Mouse (Mus musculus) midbrain, postnatal 0 days (tissue): ENCODE measurements at regions not wholly inside any gene's neighbourhood (a gene's known extent, or its start where the extent isn't known, plus 50 kb on each side); places are given as distances from the start of the nearest gene placed in this dataset.

Experiments
- ATAC-seq: fragments of 200-750 bp; cut with Nextera tagmentation; 2 replicates; pipeline ENCODE4 v1.8.0; 2017; ENCODE audit warnings: moderate number of reproducible peaks, mild to moderate bottlenecking, moderate TSS enrichment, moderate library complexity; ENCODE audit not compliant: low FRiP score
- DNase-seq: peaks from one replicate; pipeline ENCODE4 v3.0.0-alpha.2; 2015; ENCODE audit warnings: low spot score
- H3K27ac ChIP-seq: fragments of 300-500 bp; sonication (generic); 2 replicates; pipeline ENCODE4 v1.5.1; 2014; ENCODE audit warnings: low read depth, mild to moderate bottlenecking, low read length, mixed read lengths
- H3K27me3 ChIP-seq: fragments of 300-500 bp; sonication (generic); 2 replicates; pipeline ENCODE4 v1.6.1; 2014; ENCODE audit warnings: low read length, control low read depth, mixed read lengths; ENCODE audit not compliant: insufficient read depth
- H3K36me3 ChIP-seq: fragments of 300-500 bp; sonication (generic); 2 replicates; pipeline ENCODE4 v1.6.1; 2014; ENCODE audit warnings: low read length, control low read depth, mixed read lengths; ENCODE audit not compliant: insufficient read depth
- H3K4me1 ChIP-seq: fragments of 300-500 bp; sonication (generic); 2 replicates; pipeline ENCODE4 v1.6.1; 2014; ENCODE audit warnings: mild to moderate bottlenecking, control low read depth, antibody characterized with exemption, low read length, mixed read lengths; ENCODE audit not compliant: insufficient read depth
- H3K4me2 ChIP-seq: fragments of 300-500 bp; sonication (generic); 2 replicates; pipeline ENCODE4 v1.6.1; 2014; ENCODE audit warnings: low read depth, mild to moderate bottlenecking, low read length, mixed read lengths; ENCODE audit not compliant: poor library complexity, severe bottlenecking
- H3K4me3 ChIP-seq: fragments of 300-500 bp; sonication (generic); 2 replicates; pipeline ENCODE4 v1.5.1; 2014; ENCODE audit warnings: low read depth, mild to moderate bottlenecking, low read length, moderate library complexity
- H3K9ac ChIP-seq: fragments of 300-500 bp; sonication (generic); replicated peaks from 2 replicates; pipeline ENCODE4 v1.6.1; 2014; ENCODE audit warnings: mild to moderate bottlenecking, low read length, moderate library complexity, mixed read lengths; ENCODE audit not compliant: poor library complexity, severe bottlenecking
- H3K9me3 ChIP-seq: fragments of 300-500 bp; sonication (generic); 2 replicates; pipeline ENCODE4 v1.6.1; 2016; ENCODE audit warnings: low read length, control low read depth
- CTCF ChIP-seq: IDR thresholded peaks from 2 replicates; pipeline ENCODE4 v1.5.1; 2016; ENCODE audit warnings: antibody characterized with exemption, mild to moderate bottlenecking
- WGBS: fragments of 180-500 bp; shearing (Covaris S2); extraction: QIAGEN DNeasy Blood & Tissue Kit; methylation state at CpG from one replicate; pipeline ENCODE4 v1.1.7; 2014; 5-methylcytosine and 5-hydroxymethylcytosine counted together

GRCm38 (mm10) chr6:14298167-14298566, 426.8 kb upstream of the 2610001J05Rik start:
- ATAC-seq (no peak), DNase-seq (no peak)
- no peak overlapping the region for H3K4me3 ChIP-seq
- no peak overlapping the region for H3K27ac ChIP-seq
- H3K9me3 ChIP-seq: no peaks in the 10 kb centered on the region
- no peaks in the 10 kb centered on the region for H3K27me3 ChIP-seq
- H3K9ac ChIP-seq: no peak overlapping the region
- no peaks in the 10 kb centered on the region for H3K36me3 ChIP-seq
- H3K4me2 ChIP-seq: no peak overlapping the region
- H3K4me1 ChIP-seq: no peaks in the 10 kb centered on the region
- TF ChIP-seq CTCF: no peak

DNA sequence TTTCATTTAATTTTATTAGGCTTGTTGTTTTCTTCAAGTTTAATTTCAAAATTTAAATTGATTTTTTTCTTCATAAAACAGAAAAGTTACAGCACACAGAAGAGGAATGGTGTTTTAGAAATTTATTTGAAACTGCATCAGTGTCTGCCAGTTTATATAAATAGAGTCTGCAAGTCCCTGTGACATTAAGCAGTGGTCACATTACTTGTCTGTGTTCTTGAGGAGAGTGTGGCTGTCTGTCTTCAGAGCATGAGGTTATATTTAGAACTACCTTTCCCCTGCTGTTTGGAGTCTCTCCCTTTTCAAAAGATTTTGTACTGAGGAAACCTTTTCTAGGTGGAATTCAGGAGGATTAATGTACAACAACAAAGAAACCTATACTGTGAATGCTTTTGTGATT, 426.1 kb upstream of the 2610001J05Rik start:
- Histone ChIP-seq H3K27ac (no peak overlapping the region), H3K27me3 (no peaks in the 10 kb centered on the region), H3K9ac (no peak overlapping the region), H3K4me3 (no peak overlapping the region), H3K4me1 (no peaks in the 10 kb centered on the region), H3K4me2 (no peak overlapping the region), H3K9me3 (no peaks in the 10 kb centered on the region), H3K36me3 (no peaks in the 10 kb centered on the region)
- ATAC-seq (no peak), DNase-seq (no peak)
- no peak for TF ChIP-seq CTCF

- no peak for ATAC-seq
- no peaks in the 10 kb centered on the region for H3K36me3 ChIP-seq
- peak; percentile 0 for DNase-seq
- H3K27me3 ChIP-seq: no peaks in the 10 kb centered on the region
- H3K4me3 ChIP-seq: no peak overlapping the region
- H3K9ac ChIP-seq: no peak overlapping the region
- no peaks in the 10 kb centered on the region for H3K4me1 ChIP-seq
- no peak for TF ChIP-seq CTCF
- no peaks in the 10 kb centered on the region for H3K9me3 ChIP-seq
- H3K27ac ChIP-seq: no peak overlapping the region
- no peak overlapping the region for H3K4me2 ChIP-seq
- WGBS: 14% methylated on average over 1 of the region's 1 CpGs
Observed at GRCm38 (mm10) chr6:14290843-14291242, 419.5 kb upstream of the 2610001J05Rik start.

DNA sequence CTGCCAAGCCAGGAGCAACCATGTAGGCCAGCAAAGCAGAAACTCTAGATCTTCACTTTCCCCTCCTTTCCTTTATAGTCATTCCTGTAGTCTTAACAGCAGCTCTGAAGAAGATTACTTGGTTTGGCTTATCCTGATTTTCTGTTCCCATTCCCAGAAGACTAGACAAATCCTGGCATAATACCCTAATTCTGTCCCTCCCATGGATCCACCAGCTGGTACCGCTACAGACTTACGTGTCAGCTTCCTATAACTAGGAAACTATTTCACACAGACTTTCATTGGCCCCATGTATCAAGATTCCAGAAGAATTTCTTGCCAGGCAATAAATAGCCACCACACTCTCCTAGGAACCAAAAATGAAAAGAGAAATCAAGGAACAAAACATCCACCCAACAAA, 410.2 kb upstream of the 2610001J05Rik start:
- WGBS: 87% methylated on average over 2 of the region's 2 CpGs
- Histone ChIP-seq H3K36me3 (no peaks in the 10 kb centered on the region), H3K9ac (no peak overlapping the region), H3K9me3 (no peaks in the 10 kb centered on the region), H3K4me1 (no peaks in the 10 kb centered on the region), H3K4me2 (no peak overlapping the region), H3K4me3 (no peak overlapping the region), H3K27me3 (no peaks in the 10 kb centered on the region), H3K27ac (no peak overlapping the region)
- TF ChIP-seq CTCF: no peak
- ATAC-seq (no peak), DNase-seq (no peak)

- H3K9ac ChIP-seq: no peak overlapping the region
- H3K9me3 ChIP-seq: no peaks in the 10 kb centered on the region
- 97% methylated on average over 1 of the region's 1 CpGs for WGBS
- no peak overlapping the region for H3K27ac ChIP-seq
- ATAC-seq (no peak), DNase-seq (no peak)
- no peak overlapping the region for H3K4me2 ChIP-seq
- no peak for TF ChIP-seq CTCF
- no peaks in the 10 kb centered on the region for H3K27me3 ChIP-seq
- H3K4me3 ChIP-seq: no peak overlapping the region
- H3K4me1 ChIP-seq: no peaks in the 10 kb centered on the region
- H3K36me3 ChIP-seq: no peaks in the 10 kb centered on the region
Observed at GRCm38 (mm10) chr6:14261941-14262340, 390.6 kb upstream of the 2610001J05Rik start.

DNA sequence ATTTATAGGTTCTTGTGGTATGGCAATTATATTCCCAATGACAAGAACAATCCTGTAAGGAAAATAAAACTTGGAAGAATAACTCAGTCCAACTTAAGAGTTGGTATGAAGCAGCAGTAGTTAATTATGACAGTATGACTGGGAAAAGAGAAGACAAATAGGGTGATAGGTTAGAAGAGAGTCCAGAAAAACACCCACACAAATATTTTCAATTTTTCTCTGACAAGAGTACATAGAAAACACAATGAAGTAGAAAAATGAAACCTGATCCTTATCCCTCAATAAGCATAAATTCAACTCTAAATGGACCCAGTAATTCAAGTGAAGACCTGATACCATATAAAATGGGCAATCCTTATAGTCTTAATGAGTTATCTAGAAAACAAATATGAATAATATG, 369.0 kb upstream of the 2610001J05Rik start:
- DNase-seq (no peak), ATAC-seq (no peak)
- no peak overlapping the region for H3K4me2 ChIP-seq
- no peak overlapping the region for H3K4me3 ChIP-seq
- H3K9ac ChIP-seq: no peak overlapping the region
- TF ChIP-seq CTCF: no peak
- H3K27me3 ChIP-seq: no peaks in the 10 kb centered on the region
- H3K9me3 ChIP-seq: no peaks in the 10 kb centered on the region
- H3K27ac ChIP-seq: no peak overlapping the region
- H3K36me3 ChIP-seq: no peaks in the 10 kb centered on the region
- H3K4me1 ChIP-seq: no peaks in the 10 kb centered on the region

DNA sequence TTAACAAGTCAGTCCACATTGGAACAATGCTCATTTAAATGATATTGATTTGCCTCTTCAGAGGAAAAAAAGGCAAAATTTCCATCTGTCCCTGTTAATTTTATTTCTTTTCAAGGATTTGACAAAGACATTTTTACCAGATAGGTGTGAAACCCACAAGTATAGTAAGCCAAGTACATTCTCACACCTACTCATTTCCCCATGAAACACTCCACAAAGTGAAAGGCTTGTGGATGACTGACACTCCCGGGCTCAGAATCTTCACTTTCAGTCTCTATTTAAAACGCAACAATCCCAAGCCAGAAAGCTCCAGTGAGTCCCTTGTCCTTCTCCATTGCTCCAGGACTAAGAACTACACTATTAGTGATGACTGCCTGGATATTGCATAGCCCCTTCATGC, 367.8 kb upstream of the 2610001J05Rik start:
- 53% methylated on average over 2 of the region's 2 CpGs for WGBS
- no peaks in the 10 kb centered on the region for H3K9me3 ChIP-seq
- H3K4me3 ChIP-seq: no peak overlapping the region
- no peak for TF ChIP-seq CTCF
- no peak overlapping the region for H3K4me2 ChIP-seq
- H3K27ac ChIP-seq: no peak overlapping the region
- H3K4me1 ChIP-seq: no peaks in the 10 kb centered on the region
- no peaks in the 10 kb centered on the region for H3K27me3 ChIP-seq
- H3K9ac ChIP-seq: no peak overlapping the region
- no peak for DNase-seq
- ATAC-seq: no peak
- no peaks in the 10 kb centered on the region for H3K36me3 ChIP-seq
